Mouse (Mus musculus) ovary, adult 18-20 months (tissue): ENCODE results near the gene Pomp.

Source experiments
- DNase-seq: peaks from one replicate; pipeline ENCODE4 v3.0.0; 2022; ENCODE audit warnings: low spot score, mixed read lengths

Pomp gene

GRCm38 (mm10) chr5:147902008-147902757 is 41.9 kb downstream of the Pomp start:
- DNase-seq: no peak

GRCm38 (mm10) chr5:147903166-147903565 is 42.9 kb downstream of the Pomp start:
- no peak for DNase-seq

GRCm38 (mm10) chr5:147907144-147907543 is 46.9 kb downstream of the Pomp start:
- DNase-seq: no peak

GRCm38 (mm10) chr5:147907851-147908250 is 47.6 kb downstream of the Pomp start:
- no peak for DNase-seq

GRCm38 (mm10) chr5:147910807-147911509 is 50.7 kb downstream of the Pomp start:
- no peak for DNase-seq

GRCm38 (mm10) chr5:147911744-147912143 is 51.5 kb downstream of the Pomp start:
- DNase-seq: no peak

- DNase-seq: no peak
Measured at GRCm38 (mm10) chr5:147913241-147913842, 53.1 kb downstream of the Pomp start.

- DNase-seq: no peak
Measured at GRCm38 (mm10) chr5:147915038-147915566, 54.8 kb downstream of the Pomp start.

GRCm38 (mm10) chr5:147916171-147916570 is 55.9 kb downstream of the Pomp start:
- DNase-seq: peak; percentile 57

- DNase-seq: no peak
Measured at GRCm38 (mm10) chr5:147918044-147918846, 58.0 kb downstream of the Pomp start.

GRCm38 (mm10) chr5:147924621-147925020 is 64.4 kb downstream of the Pomp start:
- no peak for DNase-seq
